Mouse (Mus musculus) bone marrow macrophage, adult 2 months (primary cell): ENCODE results near the gene Eln.

Experiments
- CTCF ChIP-seq: IDR thresholded peaks from 2 replicates; pipeline ENCODE4 v1.5.1; 2012; ENCODE audit warnings: low read depth, mild to moderate bottlenecking, low read length, moderate library complexity
- POLR2A ChIP-seq: IDR thresholded peaks from 2 replicates; pipeline ENCODE4 v1.6.1; 2012; ENCODE audit warnings: mild to moderate bottlenecking, low read depth, low read length, borderline replicate concordance

- TF ChIP-seq CTCF: no peak
- no peak for TF ChIP-seq POLR2A
These were observed 90.4 kb downstream of the Eln start for GRCm38 (mm10) chr5:134656708-134657107.
